ENCODE assay signal across 39 mouse cellular contexts in genomic region chr17:47765986-47766385, GRCm38 (mm10). TPM values are rescaled to one million over a fixed set of nuclear protein-coding genes. Genes with fewer than 3 reads are reported as not detected.
DNase-seq lines count a peak whose midpoint lies in the region; ATAC-seq and TF ChIP-seq lines count a peak whose summit lies in the region.
"Had no signal": no experiment of that assay in that cellular context is flagged by ENCODE, and none has a peak within 500 bp of the region (broad histone marks: within the 10 kb centered on the region; RNA-seq: fewer than 3 reads in every experiment).

No protein-coding gene starts in this region.

- H3K4me1 ChIP-seq in liver, embryonic 13.5 days (replicated peaks), result peaks cover 55% of the 10 kb centered on the region
- H3K4me1 ChIP-seq in liver, embryonic 11.5 days (replicated peaks; ENCODE audit: control insufficient read depth, insufficient read depth, low read length), result peaks cover 32% of the 10 kb centered on the region
- H3K4me1 ChIP-seq in MEL (ENCODE audit: control insufficient read depth in 1 of 2, insufficient read depth in 2 of 2, low read length in 2 of 2), result peaks cover 18 to 25% of the 10 kb centered on the region in 2 experiments
- H3K4me1 ChIP-seq in bone marrow macrophage, adult 2 months (ENCODE audit: control insufficient read depth, insufficient read depth, low read length), result peaks cover 70% of the 10 kb centered on the region
- peaks cover 18% of the 10 kb centered on the region for H3K4me1 ChIP-seq in small intestine, adult 2 months (ENCODE audit: control insufficient read depth, insufficient read depth, insufficient read length, low read length)

- TF ChIP-seq RAD21 in MEL (IDR thresholded peaks at IDR 0.05; ENCODE audit: low read depth, low read length), result no peak

- TF ChIP-seq CTCF in MEL (IDR thresholded peaks at IDR 0.05 in 2 of 3, conservative IDR thresholded peaks at IDR 0.05 in 1 of 3; ENCODE audit: control insufficient read depth in 1 of 3, insufficient read depth in 1 of 3, low read depth in 2 of 3, low read length in 3 of 3, poor library complexity in 1 of 3, severe bottlenecking in 1 of 3), result no peak
- no peak for TF ChIP-seq CTCF in bone marrow macrophage, adult 2 months (IDR thresholded peaks at IDR 0.05; ENCODE audit: low read depth, low read length)
- TF ChIP-seq CTCF in small intestine, adult 2 months (IDR thresholded peaks at IDR 0.05; ENCODE audit: extremely low read depth, insufficient read length, insufficient replicate concordance, low read depth, low read length), result no peak

- H3K36me3 ChIP-seq in liver, embryonic 13.5 days, result no peaks in the 10 kb centered on the region
- H3K36me3 ChIP-seq in liver, embryonic 11.5 days (ENCODE audit: control insufficient read depth, insufficient read depth, low read length), result no peaks in the 10 kb centered on the region
- peaks cover 0 to 16% of the 10 kb centered on the region in 2 experiments; a peak in 2 of 4 replicates for H3K36me3 ChIP-seq in MEL (ENCODE audit: control insufficient read depth in 1 of 2, insufficient read depth in 2 of 2, low read length in 2 of 2)
- H3K36me3 ChIP-seq in small intestine, adult 2 months (ENCODE audit: control insufficient read depth, insufficient read depth, low read length), result no peaks in the 10 kb centered on the region; the same call in 1 of the 2 replicates
- H3K36me3 ChIP-seq: embryonic facial prominence, embryonic 12.5 days; heart, embryonic 15.5 days; limb, embryonic 12.5 days; lung, embryonic 15.5 days had no signal

- no peak for ATAC-seq in liver, embryonic 13.5 days (ENCODE audit: low read depth)
- no peak for ATAC-seq in liver, embryonic 11.5 days (replicated peaks; ENCODE audit: low FRiP score)
- ATAC-seq: forebrain, embryonic 16.5 days; hindbrain, embryonic 16.5 days had no signal

- no peak overlapping the region for H3K4me3 ChIP-seq in liver, embryonic 13.5 days (replicated peaks)
- no peak overlapping the region for H3K4me3 ChIP-seq in liver, embryonic 11.5 days (ENCODE audit: low read depth, low read length)
- H3K4me3 ChIP-seq in MEL (ENCODE audit: control insufficient read depth in 1 of 2, insufficient read depth in 1 of 2, low read depth in 2 of 2, low read length in 2 of 2), result no peak overlapping the region
- H3K4me3 ChIP-seq in bone marrow macrophage, adult 2 months (ENCODE audit: insufficient read depth, low read length), result no peak overlapping the region
- H3K4me3 ChIP-seq in small intestine, adult 2 months (ENCODE audit: low read depth, low read length), result no peak overlapping the region
- H3K4me3 ChIP-seq: embryonic facial prominence, embryonic 12.5 days; heart, embryonic 15.5 days; limb, embryonic 12.5 days; lung, embryonic 15.5 days had no signal

- no peak for DNase-seq in liver, embryonic 13.5 days
- DNase-seq in liver, embryonic 11.5 days (ENCODE audit: low spot score), result no peak
- DNase-seq in MEL (ENCODE audit: low read depth, low spot score), result peak; percentile 20
- DNase-seq in Muller cell, postnatal 12 days (ENCODE audit: inconsistent ontology term), result no peak
- DNase-seq in kidney, postnatal 14 days, result no peak
- DNase-seq: adrenal gland, postnatal 25 days; cerebellum, adult 11 months; cerebellum, adult 9-10 months; cerebellum, postnatal 36 days; embryo, embryonic 11 days; kidney, adult 18-20 months; layer of hippocampus, adult 9-11 months; midbrain, embryonic 14.5 days; right cerebral cortex, postnatal 14 days; spleen, adult 18-20 months; thymus, adult 18-20 months; thymus, postnatal 25 days had no signal

- H3K9me3 ChIP-seq in liver, embryonic 13.5 days (replicated peaks), result no peaks in the 10 kb centered on the region
- H3K9me3 ChIP-seq in liver, embryonic 11.5 days (ENCODE audit: control insufficient read depth, low read length), result no peaks in the 10 kb centered on the region
- no peaks in the 10 kb centered on the region for H3K9me3 ChIP-seq in MEL (replicated peaks; ENCODE audit: insufficient read depth, low read length)
- H3K9me3 ChIP-seq: embryonic facial prominence, embryonic 12.5 days; heart, embryonic 15.5 days; limb, embryonic 12.5 days; lung, embryonic 15.5 days had no signal

- no peak for TF ChIP-seq EP300 in MEL (IDR thresholded peaks at IDR 0.05; ENCODE audit: low read depth in 1 of 2, low read length in 2 of 2)

- 60% methylated on average over 4 of the region's 4 CpGs for WGBS in liver, embryonic 13.5 days (ENCODE audit: insufficient replicate concordance)
- WGBS in liver, embryonic 11.5 days, result 70% methylated on average over 4 of the region's 4 CpGs
- 83% methylated on average over 4 of the region's 4 CpGs for WGBS in small intestine, adult 2 months

- H3K79me2 ChIP-seq in MEL (ENCODE audit: control insufficient read depth, insufficient read depth, low read length, poor library complexity), result no peaks in the 10 kb centered on the region

- no peaks in the 10 kb centered on the region for H3K27me3 ChIP-seq in liver, embryonic 13.5 days
- 0 out of 2 replicates have a peak, but pooled peaks cover 3% of the 10 kb centered on the region for H3K27me3 ChIP-seq in liver, embryonic 11.5 days (replicated peaks; ENCODE audit: control insufficient read depth, insufficient read depth, low read length)
- no peaks in the 10 kb centered on the region for H3K27me3 ChIP-seq in MEL (ENCODE audit: control insufficient read depth in 1 of 2, insufficient read depth in 2 of 2, low read length in 2 of 2)
- H3K27me3 ChIP-seq in small intestine, adult 2 months (ENCODE audit: control insufficient read depth, insufficient read depth, low read length), result no peaks in the 10 kb centered on the region
- H3K27me3 ChIP-seq: embryonic facial prominence, embryonic 12.5 days; heart, embryonic 15.5 days; lung, embryonic 15.5 days had no signal

- 0 out of 2 replicates have a peak overlapping the region, but pooled peaks have one; percentile 9 for H3K27ac ChIP-seq in liver, embryonic 13.5 days
- H3K27ac ChIP-seq in liver, embryonic 11.5 days (ENCODE audit: low read depth, low read length), result no peak overlapping the region
- H3K27ac ChIP-seq in MEL (ENCODE audit: control insufficient read depth, low read depth, low read length), result peak overlapping the region; percentile 51; the same call in 1 of the 2 replicates
- H3K27ac ChIP-seq in bone marrow macrophage, adult 2 months (ENCODE audit: insufficient read depth, low read depth, low read length), result peak overlapping the region; percentile 92
- peak overlapping the region; percentile 20; the same call in 1 of the 2 replicates for H3K27ac ChIP-seq in small intestine, adult 2 months (ENCODE audit: insufficient read depth, low read depth, low read length)
- H3K27ac ChIP-seq: embryonic facial prominence, embryonic 12.5 days; heart, embryonic 15.5 days; kidney, postnatal 0 days; limb, embryonic 12.5 days; liver, embryonic 14.5 days; lung, embryonic 15.5 days; stomach, postnatal 0 days had no signal

- no peak for TF ChIP-seq POLR2A in MEL (IDR thresholded peaks at IDR 0.05; ENCODE audit: control insufficient read depth in 1 of 2, insufficient read depth in 1 of 2, low read depth in 1 of 2, low read length in 2 of 2, poor library complexity in 1 of 2)
- no peak for TF ChIP-seq POLR2A in bone marrow macrophage, adult 2 months (IDR thresholded peaks at IDR 0.05; ENCODE audit: borderline replicate concordance, low read depth, low read length)
- TF ChIP-seq POLR2A in small intestine, adult 2 months (IDR thresholded peaks at IDR 0.05; ENCODE audit: low read depth, low read length), result no peak

- no peak overlapping the region for H3K9ac ChIP-seq in liver, embryonic 13.5 days
- no peak overlapping the region for H3K9ac ChIP-seq in liver, embryonic 11.5 days (ENCODE audit: low read depth, low read length)
- H3K9ac ChIP-seq in MEL (ENCODE audit: control insufficient read depth, low read depth, low read length, poor library complexity, severe bottlenecking), result no peak overlapping the region
- H3K9ac ChIP-seq: embryonic facial prominence, embryonic 12.5 days; heart, embryonic 15.5 days; limb, embryonic 12.5 days; liver, embryonic 14.5 days; lung, embryonic 15.5 days had no signal

- H3K4me2 ChIP-seq in liver, embryonic 13.5 days, result no peak overlapping the region
- H3K4me2 ChIP-seq in liver, embryonic 11.5 days, result no peak overlapping the region
- H3K4me2 ChIP-seq: embryonic facial prominence, embryonic 12.5 days; heart, embryonic 15.5 days; limb, embryonic 12.5 days; lung, embryonic 15.5 days had no signal

TF ChIP-seq in MEL, 35 proteins besides CTCF, POLR2A, EP300 and RAD21:
- TF ChIP-seq MYB (IDR thresholded peaks at IDR 0.05; ENCODE audit: low read depth, low read length) (no peak), CHD1 (IDR thresholded peaks at IDR 0.05; ENCODE audit: low read depth, low read length) (0 out of 2 replicates have a peak, but pooled peaks have one; percentile 8)

RNA-seq across cellular contexts. Expression of gene Tfeb, which starts 29.2 kb away (rescaled TPM):
- 4.4 and 4.6 TPM in 2 replicates for polyA plus RNA-seq in liver, embryonic 13.5 days (2015; fragmentation: Nextera tagmentation; extraction: Ambion mirVana)
- polyA plus RNA-seq in liver, embryonic 11.5 days (2014; fragmentation: Nextera tagmentation; extraction: Ambion mirVana), result 9.6 and 9.8 TPM in 2 replicates
- total RNA-seq in MEL (2012; rRNA removed), result 14.7 and 16.4 TPM in 2 replicates
- polyA plus RNA-seq in MEL (2012; ENCODE audit: insufficient read depth in 1 of 2, insufficient read length in 2 of 2, low read depth in 1 of 2, low replicate concordance in 2 of 2, missing spikeins in 1 of 2), result 10 to 100 TPM in 1 of 2 experiments, not detected in 1; 22.8 TPM
- polyA plus RNA-seq in bone marrow macrophage, adult 2 months (2012; ENCODE audit: insufficient read depth, insufficient read length, missing spikeins), result 43.2 and 48.4 TPM in 2 replicates
- 27.5 and 60.3 TPM in 2 replicates for polyA plus RNA-seq in small intestine, adult 2 months (2012; rRNA removed)

RNA-seq across cellular contexts. Expression of gene Pgc, which starts 39.3 kb away (rescaled TPM):
- 0.08 TPM in 1 of 2 replicates, not detected in the other for polyA plus RNA-seq in liver, embryonic 13.5 days (2015; fragmentation: Nextera tagmentation; extraction: Ambion mirVana)
- polyA plus RNA-seq in liver, embryonic 11.5 days (2014; fragmentation: Nextera tagmentation; extraction: Ambion mirVana), result not detected in 2 replicates
- total RNA-seq in MEL (2012; rRNA removed), result not detected in 2 replicates
- polyA plus RNA-seq in MEL (2012; ENCODE audit: insufficient read depth in 1 of 2, insufficient read length in 2 of 2, low read depth in 1 of 2, low replicate concordance in 2 of 2, missing spikeins in 1 of 2), result not detected
- not detected in 2 replicates for polyA plus RNA-seq in bone marrow macrophage, adult 2 months (2012; ENCODE audit: insufficient read depth, insufficient read length, missing spikeins)
- 12.3 and 443 TPM in 2 replicates for polyA plus RNA-seq in small intestine, adult 2 months (2012; rRNA removed)
- total RNA-seq: adrenal gland, adult 18-20 months; adrenal gland, postnatal 25 days; G1E; gastrocnemius, adult 8-10 months; heart, postnatal 25 days; left cerebral cortex, adult 18-20 months; left cerebral cortex, postnatal 25 days; megakaryocyte-erythroid progenitor cell, adult 5-6 weeks; monocyte, adult 5-6 weeks had no signal
- polyA plus RNA-seq: C2C12; embryonic facial prominence, embryonic 12.5 days; forebrain, embryonic 16.5 days; G1E; hindbrain, embryonic 11.5 days; hindbrain, embryonic 16.5 days; limb, embryonic 12.5 days; liver, embryonic 14.5 days; midbrain, embryonic 14.5 days; neural tube, embryonic 14.5 days had no signal

Comparison
In these comparisons a context has a peak if more than half of its experiments do, and no peak if none do; other contexts are left out.
1. RNA of gene Pgc, which starts 39.3 kb away (polyA plus RNA-seq): 12.3 to 443 TPM in small intestine, adult 2 months; 0.08 TPM in liver, embryonic 13.5 days, not detected in MEL, not detected in liver, embryonic 11.5 days and not detected in bone marrow macrophage, adult 2 months; every median in the first group is over 10 times any median in the second.